Comparison of ENCODE assay signal across 13 mouse cellular contexts in genomic region chr12:99240185-99240726, GRCm38 (mm10).
A peak's percentile ranks its signal among the peaks of the same experiment; 100 is the strongest.
DNase-seq lines count a peak whose midpoint lies in the region; ATAC-seq and TF ChIP-seq lines count a peak whose summit lies in the region.
"Had no signal": no experiment of that assay in that cellular context is flagged by ENCODE, and none has a peak within 500 bp of the region (broad histone marks: within the 10 kb centered on the region; RNA-seq: fewer than 3 reads in every experiment).

No protein-coding gene starts in this region.

- no peak overlapping the region for H3K9ac ChIP-seq in forebrain, postnatal 0 days
- H3K9ac ChIP-seq in lung, embryonic 16.5 days (ENCODE audit: low read length) = no peak overlapping the region
- H3K9ac ChIP-seq in lung, postnatal 0 days (replicated peaks; ENCODE audit: low read depth) = no peak overlapping the region
- H3K9ac ChIP-seq in stomach, embryonic 16.5 days (ENCODE audit: low read length) = no peak overlapping the region
- H3K9ac ChIP-seq: heart, embryonic 13.5 days had no signal

- no peak for TF ChIP-seq CTCF in forebrain, postnatal 0 days (IDR thresholded peaks at IDR 0.05; ENCODE audit: low read depth)
- TF ChIP-seq CTCF in lung, adult 2 months (IDR thresholded peaks at IDR 0.05; ENCODE audit: insufficient read depth, low read length) = no peak
- no peak for TF ChIP-seq CTCF in lung, postnatal 0 days (IDR thresholded peaks at IDR 0.05)

- H3K9me3 ChIP-seq in forebrain, postnatal 0 days (ENCODE audit: low read length) = no peaks in the 10 kb centered on the region
- no peaks in the 10 kb centered on the region for H3K9me3 ChIP-seq in forebrain, embryonic 10.5 days
- no peaks in the 10 kb centered on the region for H3K9me3 ChIP-seq in lung, embryonic 16.5 days (ENCODE audit: control insufficient read depth, low read length)
- no peaks in the 10 kb centered on the region for H3K9me3 ChIP-seq in lung, postnatal 0 days (ENCODE audit: low read length)
- H3K9me3 ChIP-seq in stomach, embryonic 16.5 days (replicated peaks; ENCODE audit: control insufficient read depth, low read length) = no peaks in the 10 kb centered on the region
- H3K9me3 ChIP-seq: heart, embryonic 13.5 days; limb, embryonic 10.5 days had no signal

- H3K4me3 ChIP-seq in forebrain, postnatal 0 days (ENCODE audit: low read depth, low read length) = no peak overlapping the region
- H3K4me3 ChIP-seq in forebrain, embryonic 10.5 days = no peak overlapping the region
- H3K4me3 ChIP-seq in lung, embryonic 16.5 days (ENCODE audit: low read length) = no peak overlapping the region
- H3K4me3 ChIP-seq in lung, adult 2 months (replicated peaks; ENCODE audit: extremely low read depth, low read depth, low read length) = no peak overlapping the region
- H3K4me3 ChIP-seq in lung, postnatal 0 days (ENCODE audit: low read depth, low read length) = no peak overlapping the region
- H3K4me3 ChIP-seq in stomach, embryonic 16.5 days (replicated peaks; ENCODE audit: low read length) = no peak overlapping the region
- H3K4me3 ChIP-seq: heart, embryonic 13.5 days; limb, embryonic 10.5 days had no signal

- no peak for DNase-seq in forebrain, postnatal 0 days
- no peak for DNase-seq in forebrain, embryonic 10.5 days (ENCODE audit: extremely low spot score, low spot score)
- DNase-seq in lung, adult 2 months = no peak
- DNase-seq in lung, postnatal 0 days (ENCODE audit: low spot score) = peak; percentile 83
- DNase-seq in embryo, embryonic 10.5 days (ENCODE audit: low spot score) = no peak
- DNase-seq: cerebellum, adult 11 months; kidney, adult 9 months; right cerebral cortex, postnatal 25 days had no signal

- peak; percentile 48; the same call in 1 of the 2 replicates for TF ChIP-seq EP300 in lung, postnatal 0 days (IDR thresholded peaks at IDR 0.05)

- H3K4me1 ChIP-seq in forebrain, postnatal 0 days (ENCODE audit: insufficient read depth) = peaks cover 19% of the 10 kb centered on the region
- peaks cover 41% of the 10 kb centered on the region for H3K4me1 ChIP-seq in forebrain, embryonic 10.5 days
- peaks cover 18% of the 10 kb centered on the region for H3K4me1 ChIP-seq in lung, embryonic 16.5 days (replicated peaks; ENCODE audit: control insufficient read depth, insufficient read depth, low read length)
- peaks cover 2% of the 10 kb centered on the region for H3K4me1 ChIP-seq in lung, adult 2 months (ENCODE audit: control insufficient read depth, insufficient read depth, low read length)
- no peaks in the 10 kb centered on the region for H3K4me1 ChIP-seq in lung, postnatal 0 days (ENCODE audit: insufficient read depth, low read depth, low read length)
- H3K4me1 ChIP-seq in stomach, embryonic 16.5 days (ENCODE audit: control insufficient read depth, insufficient read depth, low read length) = peaks cover 14% of the 10 kb centered on the region

- 0 out of 2 replicates have a peak overlapping the region, but pooled peaks have one; percentile 22 for H3K27ac ChIP-seq in forebrain, postnatal 0 days (ENCODE audit: low read depth, low read length)
- no peak overlapping the region for H3K27ac ChIP-seq in forebrain, embryonic 10.5 days
- peak overlapping the region; percentile 67 for H3K27ac ChIP-seq in lung, embryonic 16.5 days (ENCODE audit: low read length)
- H3K27ac ChIP-seq in lung, postnatal 0 days (ENCODE audit: low read length) = peak overlapping the region; percentile 20; the same call in 1 of the 2 replicates
- peak overlapping the region; percentile 12; the same call in 1 of the 2 replicates for H3K27ac ChIP-seq in stomach, embryonic 16.5 days (ENCODE audit: low read length)
- H3K27ac ChIP-seq: heart, embryonic 13.5 days; limb, embryonic 10.5 days had no signal

- no peaks in the 10 kb centered on the region for H3K27me3 ChIP-seq in forebrain, postnatal 0 days (ENCODE audit: insufficient read depth, low read length)
- no peaks in the 10 kb centered on the region for H3K27me3 ChIP-seq in forebrain, embryonic 10.5 days (ENCODE audit: poor library complexity, severe bottlenecking)
- H3K27me3 ChIP-seq in lung, embryonic 16.5 days (ENCODE audit: control insufficient read depth, insufficient read depth, low read depth, low read length) = no peaks in the 10 kb centered on the region
- H3K27me3 ChIP-seq in lung, postnatal 0 days (replicated peaks; ENCODE audit: insufficient read depth, low read length) = no peaks in the 10 kb centered on the region
- H3K27me3 ChIP-seq in stomach, embryonic 16.5 days (ENCODE audit: control insufficient read depth, insufficient read depth, low read length) = no peaks in the 10 kb centered on the region
- H3K27me3 ChIP-seq: heart, embryonic 13.5 days had no signal

- WGBS in forebrain, postnatal 0 days = 23% methylated on average over 5 of the region's 5 CpGs
- 87% methylated on average over 5 of the region's 5 CpGs for WGBS in forebrain, embryonic 10.5 days
- WGBS in lung, embryonic 16.5 days = 32% methylated on average over 5 of the region's 5 CpGs
- WGBS in lung, adult 2 months = 42% methylated on average over 5 of the region's 5 CpGs
- 26% methylated on average over 5 of the region's 5 CpGs for WGBS in lung, postnatal 0 days
- 24% methylated on average over 5 of the region's 5 CpGs for WGBS in stomach, embryonic 16.5 days

- H3K36me3 ChIP-seq in forebrain, postnatal 0 days (ENCODE audit: insufficient read depth) = no peaks in the 10 kb centered on the region
- H3K36me3 ChIP-seq in forebrain, embryonic 10.5 days (replicated peaks) = no peaks in the 10 kb centered on the region; the same call in 1 of the 2 replicates
- H3K36me3 ChIP-seq in lung, embryonic 16.5 days (ENCODE audit: control insufficient read depth, insufficient read depth, low read length) = no peaks in the 10 kb centered on the region
- H3K36me3 ChIP-seq in lung, postnatal 0 days (ENCODE audit: insufficient read depth, low read length) = no peaks in the 10 kb centered on the region
- no peaks in the 10 kb centered on the region for H3K36me3 ChIP-seq in stomach, embryonic 16.5 days (ENCODE audit: control insufficient read depth, insufficient read depth, low read length)
- H3K36me3 ChIP-seq: heart, embryonic 13.5 days; limb, embryonic 10.5 days had no signal

- H3K4me2 ChIP-seq in forebrain, postnatal 0 days (ENCODE audit: low read depth) = no peak overlapping the region
- no peak overlapping the region; the same call in 1 of the 2 replicates for H3K4me2 ChIP-seq in lung, embryonic 16.5 days (ENCODE audit: low read depth, low read length)
- no peak overlapping the region for H3K4me2 ChIP-seq in lung, postnatal 0 days (replicated peaks; ENCODE audit: low read depth, low read length)
- no peak overlapping the region for H3K4me2 ChIP-seq in stomach, embryonic 16.5 days (ENCODE audit: low read depth, low read length)
- H3K4me2 ChIP-seq: heart, embryonic 13.5 days had no signal

- TF ChIP-seq POLR2A in lung, adult 2 months (IDR thresholded peaks at IDR 0.05; ENCODE audit: borderline replicate concordance, extremely low read depth, low read depth, low read length) = no peak

- no peak for ATAC-seq in forebrain, postnatal 0 days
- peak; percentile 91 for ATAC-seq in lung, embryonic 16.5 days (ENCODE audit: low read depth)
- ATAC-seq in lung, postnatal 0 days = peak; percentile 96
- peak; percentile 41 for ATAC-seq in stomach, embryonic 16.5 days (ENCODE audit: insufficient read depth, low FRiP score)
- ATAC-seq: CD4-positive, CD25-positive, alpha-beta regulatory T cell, adult 4 months had no signal
